Mouse (Mus musculus) lung, postnatal 0 days (tissue): ENCODE data around the gene Arhgef18. TPM values are rescaled to one million over a fixed set of nuclear protein-coding genes. Genes with fewer than 3 reads are reported as not detected.

Experiments
- ATAC-seq: fragments of 200-750 bp; cut with Nextera tagmentation; 2 replicates; pipeline ENCODE4 v1.8.0; 2017; ENCODE audit warnings: moderate library complexity
- DNase-seq: peaks from one replicate; pipeline ENCODE4 v3.0.0-alpha.2; 2016; ENCODE audit warnings: low spot score
- H3K27ac ChIP-seq: fragments of 300-500 bp; sonication (generic); 2 replicates; pipeline ENCODE4 v1.5.1; 2014; ENCODE audit warnings: antibody characterized with exemption, mild to moderate bottlenecking, low read length, mixed read lengths
- H3K27me3 ChIP-seq: fragments of 300-500 bp; sonication (generic); replicated peaks from 2 replicates; pipeline ENCODE4 v1.6.1; 2014; ENCODE audit warnings: low read length, mixed read lengths; ENCODE audit not compliant: insufficient read depth
- H3K36me3 ChIP-seq: fragments of 300-500 bp; sonication (generic); 2 replicates; pipeline ENCODE4 v1.6.1; 2014; ENCODE audit warnings: low read length, mixed read lengths; ENCODE audit not compliant: insufficient read depth
- H3K4me1 ChIP-seq: fragments of 300-500 bp; sonication (generic); 2 replicates; pipeline ENCODE4 v1.6.1; 2014; ENCODE audit warnings: antibody characterized with exemption, low read depth, low read length, mixed read lengths; ENCODE audit not compliant: insufficient read depth
- H3K4me2 ChIP-seq: fragments of 300-500 bp; sonication (generic); replicated peaks from 2 replicates; pipeline ENCODE4 v1.6.1; 2014; ENCODE audit warnings: low read depth, mild to moderate bottlenecking, low read length, moderate library complexity, mixed read lengths
- H3K4me3 ChIP-seq: fragments of 300-500 bp; sonication (generic); 2 replicates; pipeline ENCODE4 v1.5.1; 2014; ENCODE audit warnings: low read depth, low read length
- H3K9ac ChIP-seq: fragments of 300-500 bp; sonication (generic); replicated peaks from 2 replicates; pipeline ENCODE4 v1.6.1; 2014; ENCODE audit warnings: low read depth, mild to moderate bottlenecking
- H3K9me3 ChIP-seq: fragments of 300-500 bp; sonication (generic); 2 replicates; pipeline ENCODE4 v1.6.1; 2016; ENCODE audit warnings: low read length, mixed read lengths
- CTCF ChIP-seq: IDR thresholded peaks from 2 replicates; pipeline ENCODE4 v1.5.1; 2016; ENCODE audit warnings: antibody characterized with exemption, mild to moderate bottlenecking
- EP300 ChIP-seq: IDR thresholded peaks from 2 replicates; pipeline ENCODE4 v1.6.1; 2016; ENCODE audit warnings: antibody characterized with exemption, mild to moderate bottlenecking, control low read depth
- WGBS: fragments of 180-500 bp; shearing (Covaris S2); extraction: QIAGEN DNeasy Blood & Tissue Kit; methylation state at CpG from one replicate; pipeline ENCODE4 v1.1.7; 2014; 5-methylcytosine and 5-hydroxymethylcytosine counted together
- polyA plus RNA-seq: library from polyadenylated mRNA; unstranded; fragments of >200 nt; fragmentation: Nextera tagmentation; extraction: Ambion mirVana; gene quantifications from 2 replicates; pipeline ENCODE4 v1.2.1, GENCODE M21; 2015

The Arhgef18 gene
- polyA plus RNA-seq, 1 experiment from 2014 or later = 5.8 TPM

GRCm38 (mm10) chr8:3353189-3353810 lies 39.5 kb upstream of the Arhgef18 start, which contains the start of gene A430078G23Rik:
Gene A430078G23Rik (plus strand): TSS chr8:3353415.
- Histone ChIP-seq H3K36me3 (no peaks in the 10 kb centered on the region), H3K9me3 (no peaks in the 10 kb centered on the region), H3K4me3 (no peak within 1 kb of the TSS), H3K27me3 (no peaks in the 10 kb centered on the region), H3K4me1 (no peaks in the 10 kb centered on the region), H3K9ac (no peak within 1 kb of the TSS), H3K4me2 (no peak within 1 kb of the TSS; the same call in 1 of the 2 replicates), H3K27ac (no peak within 1 kb of the TSS)
- WGBS = 41% methylated on average over 13 of the region's 13 CpGs
- DNase-seq = peak; percentile 44
- ATAC-seq = peak; percentile 34
- no peak for TF ChIP-seq CTCF
- TF ChIP-seq EP300 = no peak

DNA sequence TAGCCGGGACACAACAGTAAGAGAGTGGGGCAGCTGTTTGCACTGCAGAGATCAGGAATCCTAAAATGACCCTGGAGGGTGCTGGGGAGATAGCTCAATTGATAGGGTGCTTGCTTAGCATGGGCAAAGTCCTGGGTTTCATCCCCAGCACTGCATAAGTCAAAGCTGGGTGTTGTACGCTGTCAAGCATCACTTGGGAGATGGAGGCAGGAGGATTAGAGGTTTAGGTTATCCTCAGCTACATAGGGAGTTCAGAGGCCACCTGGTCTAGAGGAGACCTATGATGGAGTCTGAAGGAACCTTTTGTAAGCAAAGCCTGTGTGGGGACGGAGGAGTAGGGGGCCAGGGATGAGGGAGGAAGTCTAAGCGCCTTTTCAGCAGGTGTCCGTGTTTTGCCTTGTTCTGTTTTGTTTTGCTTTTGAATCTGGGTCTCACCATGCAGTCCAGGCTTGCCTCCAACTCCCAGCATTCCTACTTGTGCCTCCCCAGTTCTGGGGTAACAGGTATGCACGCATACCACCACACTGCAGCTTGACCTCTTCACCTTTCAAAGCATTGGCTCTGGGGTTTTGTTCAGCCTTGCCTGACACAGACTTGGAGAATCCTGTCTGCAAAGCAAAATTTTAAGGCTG lies 38.9 kb upstream of the Arhgef18 start:
- H3K4me1 ChIP-seq = no peaks in the 10 kb centered on the region
- no peaks in the 10 kb centered on the region for H3K27me3 ChIP-seq
- H3K4me2 ChIP-seq = no peak overlapping the region
- ATAC-seq = no peak
- H3K27ac ChIP-seq = no peak overlapping the region
- no peak for DNase-seq
- H3K36me3 ChIP-seq = no peaks in the 10 kb centered on the region
- no peak overlapping the region for H3K4me3 ChIP-seq
- no peak overlapping the region for H3K9ac ChIP-seq
- H3K9me3 ChIP-seq = no peaks in the 10 kb centered on the region
- TF ChIP-seq EP300 = no peak
- TF ChIP-seq CTCF = no peak
- WGBS = 52% methylated on average over 6 of the region's 6 CpGs

DNA sequence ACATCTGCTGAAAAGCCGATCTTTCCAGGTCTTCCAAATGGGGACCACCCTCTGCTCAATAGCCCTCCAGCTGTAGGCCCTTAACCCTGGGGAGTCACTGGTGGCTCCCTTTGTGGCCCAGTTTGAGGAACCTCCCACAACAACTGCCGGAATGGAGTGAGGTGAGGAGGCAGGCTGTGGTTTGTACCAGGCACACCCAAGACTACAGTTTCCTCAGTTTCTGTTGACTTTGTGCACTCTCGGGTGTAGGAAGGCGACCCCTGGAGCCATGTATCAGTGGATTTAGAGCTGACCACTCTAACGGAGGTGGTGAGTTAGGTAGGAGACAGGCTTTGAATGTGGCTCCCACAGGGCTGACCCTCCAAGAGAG lies 38.4 kb upstream of the Arhgef18 start:
- ATAC-seq (no peak), DNase-seq (peak; percentile 23)
- Histone ChIP-seq H3K4me3 (no peak overlapping the region), H3K4me2 (no peak overlapping the region), H3K27ac (no peak overlapping the region), H3K9me3 (no peaks in the 10 kb centered on the region), H3K9ac (no peak overlapping the region), H3K36me3 (no peaks in the 10 kb centered on the region), H3K4me1 (no peaks in the 10 kb centered on the region), H3K27me3 (no peaks in the 10 kb centered on the region)
- WGBS = 49% methylated on average over 5 of the region's 5 CpGs
- TF ChIP-seq CTCF (no peak), EP300 (no peak)

GRCm38 (mm10) chr8:3355586-3355985 lies 37.2 kb upstream of the Arhgef18 start:
- Histone ChIP-seq H3K9ac (no peak overlapping the region), H3K9me3 (no peaks in the 10 kb centered on the region), H3K27ac (no peak overlapping the region), H3K4me2 (no peak overlapping the region), H3K4me3 (no peak overlapping the region), H3K4me1 (no peaks in the 10 kb centered on the region), H3K36me3 (no peaks in the 10 kb centered on the region), H3K27me3 (no peaks in the 10 kb centered on the region)
- 76% methylated on average over 6 of the region's 6 CpGs for WGBS
- TF ChIP-seq EP300 = 0 out of 2 replicates have a peak, but pooled peaks have one; percentile 19
- TF ChIP-seq CTCF = peak; percentile 34
- DNase-seq (peak; percentile 52), ATAC-seq (peak; percentile 37)

DNA sequence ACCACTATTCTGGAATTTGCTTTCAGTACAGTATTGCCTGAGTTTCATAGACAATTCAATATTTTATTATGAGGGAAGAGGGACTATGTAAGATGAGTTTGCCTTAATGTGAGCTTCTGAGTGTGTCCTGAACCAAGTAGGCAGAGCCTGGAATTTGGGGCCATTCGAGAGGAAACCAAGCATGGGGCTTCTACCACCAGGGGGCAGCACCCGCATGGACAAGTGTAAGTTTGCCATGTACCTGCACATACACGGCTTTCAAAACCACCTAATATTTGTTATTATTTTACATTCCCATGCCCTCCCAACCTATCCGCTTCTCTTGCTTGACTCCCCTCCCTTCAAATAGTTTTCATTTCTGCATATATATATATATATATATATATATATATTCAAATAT lies 34.7 kb upstream of the Arhgef18 start:
- ATAC-seq (0 out of 2 replicates have a peak, but pooled peaks have one; percentile 23), DNase-seq (peak; percentile 76)

GRCm38 (mm10) chr8:3367086-3367485 lies 25.7 kb upstream of the Arhgef18 start:
- H3K27ac ChIP-seq = no peak overlapping the region
- no peak overlapping the region for H3K9ac ChIP-seq
- TF ChIP-seq EP300 (no peak), CTCF (no peak)
- no peak overlapping the region for H3K4me3 ChIP-seq
- H3K9me3 ChIP-seq = no peaks in the 10 kb centered on the region
- no peak overlapping the region for H3K4me2 ChIP-seq
- no peak for ATAC-seq
- DNase-seq = no peak
- no peaks in the 10 kb centered on the region for H3K36me3 ChIP-seq
- H3K4me1 ChIP-seq = no peaks in the 10 kb centered on the region
- no peaks in the 10 kb centered on the region for H3K27me3 ChIP-seq
- 84% methylated on average over 5 of the region's 5 CpGs for WGBS

More for the DNA sequence above, 34.7 kb upstream of the Arhgef18 start:
- H3K4me1 ChIP-seq = no peaks in the 10 kb centered on the region
- no peaks in the 10 kb centered on the region for H3K36me3 ChIP-seq
- TF ChIP-seq EP300 (no peak), CTCF (peak; percentile 88)
- H3K27ac ChIP-seq = no peak overlapping the region
- H3K4me2 ChIP-seq = no peak overlapping the region
- no peak overlapping the region for H3K9ac ChIP-seq
- no peaks in the 10 kb centered on the region for H3K27me3 ChIP-seq
- no peaks in the 10 kb centered on the region for H3K9me3 ChIP-seq
- no peak overlapping the region for H3K4me3 ChIP-seq
- 7% methylated on average over 4 of the region's 4 CpGs for WGBS
